Mouse (Mus musculus): ENCODE data around the gene Vegfd. TPM values are rescaled to one million over a fixed set of nuclear protein-coding genes. Genes with fewer than 3 reads are reported as not detected.

Vegfd gene
- 1 to 10 TPM; 2.7 to 4.5 (median 3.5) TPM for total RNA-seq (2022)

DNA sequence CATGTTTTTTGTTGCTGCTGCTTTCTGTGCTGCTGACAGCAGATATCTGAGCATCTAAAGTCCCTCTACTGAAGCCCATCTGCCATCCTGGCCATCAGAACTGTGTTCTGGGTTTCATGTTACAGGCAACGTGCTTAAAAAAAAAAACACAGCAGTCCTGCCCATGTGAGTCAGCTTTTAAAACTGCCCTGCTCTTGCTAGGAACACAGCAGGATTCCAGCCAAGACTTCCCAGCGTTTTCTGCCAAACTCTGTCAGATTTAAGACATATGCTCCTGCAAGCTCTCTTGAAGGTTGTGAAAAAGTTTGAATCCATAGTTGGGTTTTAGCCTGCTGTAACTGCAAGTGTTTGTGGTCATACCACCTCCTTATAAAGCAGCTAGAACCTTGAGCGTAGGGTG, at the start of gene Vegfd:
Gene Vegfd (plus strand): TSS at position 298 of the 400 bp plus-strand sequence.
- DNase-seq (ENCODE audit: low spot score): peak; percentile 50

DNA sequence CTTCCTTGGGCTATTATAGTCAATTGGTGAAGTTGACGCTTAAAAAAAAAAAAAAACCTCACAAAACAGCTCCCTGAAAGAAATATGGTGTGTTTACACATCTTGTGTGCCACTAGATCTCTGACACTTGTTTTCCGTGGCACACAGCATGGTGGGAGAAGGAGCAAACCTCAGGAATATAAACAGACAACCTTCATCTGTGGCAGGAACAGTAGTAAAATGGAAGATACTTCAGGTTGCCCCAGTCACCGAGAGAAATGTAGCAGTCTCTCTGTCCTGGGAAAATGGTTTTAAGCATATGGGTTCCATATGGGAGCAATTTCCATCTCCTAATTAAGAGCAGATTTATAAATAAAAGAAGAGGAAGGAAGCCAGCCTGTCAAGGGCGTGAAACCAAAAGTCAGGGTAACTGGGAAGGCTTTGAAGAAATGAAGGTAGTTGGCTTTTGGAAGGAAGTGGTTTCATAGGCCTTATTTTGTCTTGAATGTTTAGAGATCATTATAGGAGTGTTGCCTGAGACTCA, 49.7 kb upstream of the Vegfd start:
- DNase-seq (ENCODE audit: low spot score): no peak

DNA sequence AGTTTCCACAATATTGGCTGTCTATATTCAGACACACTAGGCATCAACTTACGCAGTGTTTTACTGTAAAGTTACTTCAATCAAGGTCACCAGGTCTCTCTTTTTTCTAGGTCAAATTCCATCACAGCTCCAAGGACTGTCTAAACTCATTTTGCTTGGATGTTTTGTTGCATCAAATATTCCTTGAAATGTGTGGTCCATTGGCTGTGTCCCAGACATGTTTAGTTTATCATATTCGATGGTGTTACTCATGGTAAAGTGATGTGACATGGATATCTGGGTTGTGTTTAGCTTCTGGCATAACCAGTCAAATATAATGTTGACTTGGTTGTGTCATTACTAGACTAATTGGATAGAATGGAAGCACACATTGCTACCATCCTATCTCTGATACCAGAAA, 42.8 kb upstream of the Vegfd start:
- DNase-seq (ENCODE audit: low spot score): no peak

DNA sequence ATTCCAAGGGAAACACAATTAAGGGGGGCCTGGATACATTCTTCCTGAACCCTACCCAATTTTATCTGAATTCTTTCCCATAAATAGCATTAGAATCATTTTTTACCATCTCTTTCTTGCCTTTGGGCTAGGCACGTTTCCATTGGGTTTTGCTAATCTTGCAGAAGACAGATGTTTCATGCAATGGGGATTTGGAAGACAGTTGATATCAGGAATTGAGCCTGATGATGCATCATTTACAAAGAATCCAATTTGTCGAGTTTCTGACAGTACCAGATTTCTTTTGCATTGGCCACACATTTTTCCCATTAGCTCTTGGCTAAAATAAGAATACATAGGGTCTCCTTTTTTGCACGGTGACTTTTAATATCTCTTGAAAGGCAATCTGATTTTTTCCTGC, 42.4 kb upstream of the Vegfd start:
- no peak for DNase-seq (ENCODE audit: low spot score)

DNA sequence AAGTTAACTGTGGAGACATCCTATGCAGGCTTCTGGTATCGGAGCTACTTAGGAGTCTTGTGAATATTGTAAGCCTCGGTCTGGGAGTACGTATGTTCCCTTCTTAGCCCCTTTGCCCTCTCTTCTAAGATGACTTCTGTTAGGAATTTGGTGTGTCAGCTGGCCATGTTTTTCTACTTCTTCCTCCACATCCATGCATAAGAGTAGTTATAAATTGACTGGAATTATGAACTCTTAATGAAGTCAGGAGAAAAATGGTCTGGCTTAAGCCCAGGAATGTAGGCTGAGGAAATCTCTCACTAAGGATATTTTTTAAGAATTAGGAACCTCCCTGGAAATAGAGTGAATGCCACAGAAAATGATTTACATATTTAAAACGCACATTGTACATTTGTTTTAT, 34.6 kb upstream of the Vegfd start:
- no peak for DNase-seq (ENCODE audit: low spot score)

DNA sequence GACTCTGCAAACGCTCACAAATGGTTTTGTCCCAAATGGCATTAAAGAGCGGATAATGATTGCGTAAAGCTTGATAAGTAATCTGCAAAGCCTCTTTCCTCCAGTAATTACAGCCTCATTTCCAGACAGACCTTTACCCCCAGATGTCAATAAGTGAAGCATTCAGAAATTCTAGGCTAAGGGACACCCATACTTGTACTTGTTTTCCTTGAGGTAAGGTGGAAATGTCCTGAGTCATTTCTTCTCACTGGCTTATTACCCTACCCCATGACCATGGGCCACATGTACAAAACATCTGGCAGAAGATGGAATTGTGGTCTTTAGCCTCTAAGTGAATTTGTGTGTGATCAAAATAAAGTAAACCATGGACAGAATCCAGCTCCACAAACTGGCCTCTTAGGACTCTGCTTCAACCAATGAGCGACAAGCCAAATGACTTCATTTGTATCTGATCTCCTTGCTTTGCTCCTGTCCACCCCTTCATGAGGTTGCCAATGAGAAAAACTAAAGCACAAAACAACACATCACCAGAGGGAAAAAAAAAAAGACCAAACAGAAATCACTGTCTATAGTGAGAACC, 27.7 kb upstream of the Vegfd start:
- DNase-seq (ENCODE audit: low spot score): no peak

DNA sequence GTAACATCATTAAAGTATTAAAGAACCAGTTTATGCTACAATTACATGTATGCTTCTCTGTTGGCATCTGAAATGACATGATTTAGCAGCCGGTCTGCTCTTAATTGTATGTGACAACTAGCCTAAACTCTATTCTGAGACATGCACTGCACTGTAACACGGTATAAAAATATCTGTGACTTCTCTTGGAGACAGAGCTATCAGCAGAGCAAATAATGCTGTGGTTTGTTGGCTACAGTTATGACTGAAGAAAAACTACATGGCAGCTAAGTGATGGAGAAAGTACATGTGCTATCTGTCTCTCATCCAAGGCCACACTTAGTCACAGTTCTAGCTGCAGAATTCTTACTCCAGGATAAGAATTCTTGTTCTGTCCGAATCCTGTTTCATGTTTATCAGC, 24.2 kb upstream of the Vegfd start:
- DNase-seq (ENCODE audit: low spot score): no peak

DNA sequence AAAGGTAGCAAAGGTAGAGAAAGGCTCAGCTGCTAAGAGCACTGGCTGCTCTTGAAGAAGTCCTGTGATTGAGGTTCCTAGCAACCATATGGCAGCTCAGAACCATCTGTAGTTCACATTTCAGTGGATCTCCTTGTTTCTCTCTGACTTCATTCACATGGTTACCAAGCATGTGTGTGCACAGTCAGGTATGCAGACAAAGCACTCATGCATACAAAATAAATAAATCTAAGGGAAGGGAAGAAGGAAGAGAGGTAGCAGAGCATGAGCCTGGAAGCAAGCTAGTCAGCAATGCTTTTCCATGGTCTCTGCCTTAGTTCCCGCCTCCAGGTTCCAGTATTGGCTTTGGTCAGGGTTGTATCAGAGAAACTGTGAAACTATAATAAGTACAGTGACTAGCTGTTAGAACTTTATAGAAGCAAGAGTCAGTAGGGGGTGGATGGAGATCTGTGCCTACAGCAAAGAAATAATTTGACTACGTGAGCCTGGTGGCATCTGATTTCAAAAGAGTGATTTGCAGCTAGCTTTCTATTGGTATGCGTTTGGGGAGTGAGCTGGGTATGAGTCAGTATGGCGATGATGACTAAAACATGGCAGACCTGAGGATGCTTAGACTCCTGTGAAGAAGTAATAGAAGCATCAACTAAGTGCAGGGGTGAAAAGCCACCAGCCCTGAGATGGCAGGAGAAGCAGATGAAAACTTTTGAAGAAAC, 7.9 kb upstream of the Vegfd start:
- DNase-seq (ENCODE audit: low spot score): no peak

DNA sequence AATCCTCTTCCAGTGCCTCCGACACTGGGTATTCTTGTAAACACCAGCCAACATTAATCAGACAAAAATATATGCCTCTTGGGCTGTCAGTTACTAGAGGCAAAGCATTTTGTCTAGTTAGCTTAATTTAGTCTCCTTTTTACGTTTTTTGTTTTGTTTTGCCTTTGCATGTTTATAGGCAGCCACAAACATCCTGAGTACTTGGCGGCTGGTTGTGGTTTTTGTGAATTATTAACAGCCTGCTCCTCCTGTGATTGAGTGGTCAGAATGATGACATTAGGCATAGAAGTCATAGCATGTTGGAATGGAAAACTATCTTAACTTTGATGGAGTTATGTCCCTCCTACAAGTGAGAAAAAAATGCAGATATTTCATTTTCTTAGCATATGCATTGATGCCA, 2.6 kb upstream of the Vegfd start:
- DNase-seq (ENCODE audit: low spot score): no peak

DNA sequence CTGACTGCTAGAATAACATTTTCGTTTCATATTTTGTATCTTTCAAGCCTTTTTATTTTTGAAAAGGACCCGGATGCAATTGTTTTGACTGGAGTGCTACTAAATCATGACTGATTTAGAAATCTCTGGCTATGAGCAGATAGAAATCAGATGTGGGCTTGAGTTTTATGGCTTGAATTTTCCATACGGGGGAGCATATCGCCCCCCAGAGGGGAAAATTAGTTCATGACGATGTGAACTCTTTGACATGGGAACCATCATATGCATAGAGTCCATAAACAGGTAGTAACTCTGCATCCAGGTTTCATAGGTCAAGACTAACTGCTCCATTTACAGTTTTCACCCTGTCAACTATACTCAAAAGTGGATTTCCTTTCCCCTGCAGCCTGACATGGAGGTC, 1.4 kb downstream of the Vegfd start:
- DNase-seq (ENCODE audit: low spot score): no peak

DNA sequence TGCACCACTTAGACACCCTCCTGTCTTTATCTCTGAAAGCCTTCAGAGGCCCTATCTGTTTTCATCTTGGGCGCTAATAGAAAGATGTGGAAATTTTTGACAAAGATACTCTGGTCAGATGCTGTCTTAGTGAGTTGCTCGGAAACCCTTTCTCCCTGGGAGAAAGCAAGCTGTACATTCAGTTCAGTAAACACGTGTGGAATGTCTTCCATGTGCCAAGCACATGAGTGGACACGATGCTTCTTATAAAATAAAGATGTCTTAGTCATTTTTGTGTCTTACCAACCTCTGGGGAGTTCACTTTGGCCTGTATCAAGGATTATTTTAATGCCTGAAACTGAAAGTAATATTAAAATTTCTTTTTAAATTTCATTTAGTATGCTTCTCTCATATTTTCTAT, 6.5 kb downstream of the Vegfd start:
- DNase-seq (ENCODE audit: low spot score): no peak

DNA sequence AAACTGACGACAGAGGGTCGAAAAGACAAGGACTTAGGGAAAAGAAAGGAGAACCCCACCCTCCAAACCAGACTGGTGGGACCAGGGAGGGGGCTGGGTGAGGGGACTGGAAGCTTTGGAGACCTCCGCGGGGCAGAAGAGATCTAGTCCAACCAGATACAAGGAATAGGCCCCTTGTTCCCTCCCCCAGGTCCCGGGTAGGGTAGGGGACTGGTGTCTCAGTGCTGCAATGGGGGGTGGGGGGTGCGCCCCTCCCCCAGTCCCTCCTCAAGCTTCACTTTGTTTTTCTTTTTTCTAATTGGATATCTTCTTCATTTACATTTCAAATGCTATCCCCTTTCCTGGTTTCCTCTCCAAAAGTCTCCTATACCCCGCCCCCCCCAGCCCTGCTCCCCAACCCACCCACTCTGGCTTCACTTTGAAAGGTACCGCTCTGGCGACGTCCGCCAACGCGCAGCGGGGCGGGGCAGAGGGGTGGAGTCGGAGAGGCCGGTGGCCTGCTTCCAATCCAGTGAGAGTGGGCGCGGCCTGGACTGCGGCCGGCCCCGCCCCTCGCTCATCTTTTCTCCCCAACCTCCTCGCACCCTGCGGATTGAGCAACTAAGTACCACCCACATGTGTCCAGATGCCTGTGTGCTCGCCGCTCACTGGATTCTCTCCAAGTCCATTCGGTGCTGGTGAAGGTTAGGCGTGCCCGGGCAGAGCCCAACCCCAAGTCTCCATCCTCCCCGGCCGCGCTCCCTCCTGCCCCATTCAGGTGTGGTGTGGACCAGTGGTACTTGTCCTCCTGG, 8.6 kb downstream of the Vegfd start:
- DNase-seq (ENCODE audit: low spot score): peak; percentile 57

DNA sequence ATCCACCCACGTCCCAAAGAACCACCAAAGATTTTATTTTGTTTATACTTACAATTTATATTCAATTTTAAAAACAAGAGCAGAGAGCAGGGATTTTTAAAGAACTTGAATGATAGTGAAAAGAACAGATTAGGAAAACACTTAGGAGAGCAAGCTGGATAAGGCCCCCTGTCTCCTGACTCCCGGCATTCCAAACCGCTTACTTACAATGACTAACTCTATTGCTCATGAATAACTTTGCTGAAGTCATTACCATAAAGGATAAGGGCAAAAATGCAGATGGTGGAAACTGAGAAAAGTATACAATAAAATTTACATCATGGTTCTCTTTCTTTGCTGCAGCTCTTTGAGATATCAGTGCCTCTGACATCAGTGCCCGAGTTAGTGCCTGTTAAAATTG, 20.9 kb downstream of the Vegfd start:
- no peak for DNase-seq (ENCODE audit: low spot score)

DNA sequence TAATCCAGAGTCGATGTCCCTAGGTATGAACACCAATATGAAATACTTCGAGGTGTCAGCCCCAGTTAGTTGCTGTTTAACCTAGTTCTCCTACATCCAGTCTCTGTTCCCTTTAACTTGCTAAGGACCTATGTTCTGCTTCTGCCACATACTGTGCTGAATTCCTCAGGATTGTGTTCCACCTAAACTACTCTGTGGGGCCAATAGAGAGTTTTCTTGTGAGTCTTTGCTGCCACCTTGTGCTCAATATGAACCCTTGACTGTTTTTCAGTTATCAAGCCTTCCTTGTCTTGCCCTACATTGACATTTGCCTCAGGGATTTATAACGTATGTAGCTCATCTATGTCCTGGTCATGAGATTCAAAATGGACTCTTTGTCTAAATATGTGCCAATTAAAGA, 25.3 kb downstream of the Vegfd start:
- no peak for DNase-seq (ENCODE audit: low spot score)

DNA sequence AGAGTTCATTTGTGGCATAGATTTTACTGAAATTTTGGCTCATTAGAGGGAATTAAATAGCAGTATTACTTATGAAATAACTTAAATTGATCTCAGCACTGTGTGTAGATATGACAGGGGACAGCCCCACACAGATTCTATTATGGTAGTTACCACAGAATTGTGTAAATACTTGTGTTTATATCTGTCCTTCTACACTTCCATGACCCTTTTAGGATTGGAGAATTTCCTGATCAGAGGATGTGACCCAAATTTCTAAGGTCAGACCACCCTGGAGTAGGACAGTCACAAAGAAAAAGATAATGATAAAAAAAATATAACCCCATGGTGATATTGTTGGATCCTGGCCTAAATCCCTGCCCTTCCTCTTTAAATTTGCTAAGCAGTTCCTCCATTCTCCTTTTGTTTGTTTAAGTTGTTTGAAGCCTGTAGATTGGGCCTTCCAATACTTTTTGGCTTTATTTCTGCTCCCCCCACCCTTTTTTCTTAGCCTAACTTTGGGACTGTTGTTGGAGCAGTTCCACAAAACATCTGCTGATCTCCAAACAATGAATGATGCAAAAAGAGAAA, 32.0 kb downstream of the Vegfd start:
- DNase-seq (ENCODE audit: low spot score): no peak

DNA sequence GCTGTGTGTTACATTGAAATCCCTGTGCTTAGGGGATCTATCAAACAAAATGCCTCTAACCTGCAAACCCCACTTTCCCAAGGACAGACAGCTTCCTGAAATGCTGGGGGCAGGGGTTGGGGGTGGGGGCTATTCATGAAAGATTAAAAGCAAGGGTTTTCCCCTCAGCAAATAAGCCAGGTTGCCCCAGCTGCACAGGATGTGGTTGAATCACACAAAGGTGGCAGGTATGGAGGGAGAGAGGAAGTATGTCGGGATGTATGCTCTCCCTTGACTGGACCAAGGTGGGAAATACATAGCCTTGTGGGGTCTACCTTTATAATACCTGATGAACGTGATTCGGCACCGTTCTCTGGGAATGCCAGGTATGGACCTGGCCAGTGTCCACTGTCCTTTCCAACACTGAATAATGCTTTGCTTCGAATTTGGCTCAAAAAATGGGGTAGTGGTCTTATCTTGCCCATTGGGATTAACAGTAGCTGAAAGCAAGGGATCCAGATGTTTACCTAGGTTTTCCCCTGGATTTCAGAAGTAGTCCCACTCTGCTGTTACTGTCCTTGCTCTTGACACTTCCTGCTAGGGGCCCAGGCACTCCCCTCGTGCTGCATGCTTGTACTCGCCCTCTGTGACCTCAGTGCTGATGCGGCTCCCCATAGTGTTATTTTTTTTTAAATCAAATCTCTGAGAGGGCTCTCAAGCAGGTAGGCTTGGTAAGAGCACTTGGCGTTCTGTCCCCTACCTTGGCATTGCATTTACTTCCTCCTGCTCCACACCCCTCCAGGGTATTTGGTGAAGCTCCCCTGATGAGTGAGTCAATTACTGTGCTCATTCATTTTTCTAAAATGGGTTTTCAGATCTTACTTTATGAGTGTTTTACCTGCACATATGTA, 33.2 kb downstream of the Vegfd start:
- no peak for DNase-seq (ENCODE audit: low spot score)

DNA sequence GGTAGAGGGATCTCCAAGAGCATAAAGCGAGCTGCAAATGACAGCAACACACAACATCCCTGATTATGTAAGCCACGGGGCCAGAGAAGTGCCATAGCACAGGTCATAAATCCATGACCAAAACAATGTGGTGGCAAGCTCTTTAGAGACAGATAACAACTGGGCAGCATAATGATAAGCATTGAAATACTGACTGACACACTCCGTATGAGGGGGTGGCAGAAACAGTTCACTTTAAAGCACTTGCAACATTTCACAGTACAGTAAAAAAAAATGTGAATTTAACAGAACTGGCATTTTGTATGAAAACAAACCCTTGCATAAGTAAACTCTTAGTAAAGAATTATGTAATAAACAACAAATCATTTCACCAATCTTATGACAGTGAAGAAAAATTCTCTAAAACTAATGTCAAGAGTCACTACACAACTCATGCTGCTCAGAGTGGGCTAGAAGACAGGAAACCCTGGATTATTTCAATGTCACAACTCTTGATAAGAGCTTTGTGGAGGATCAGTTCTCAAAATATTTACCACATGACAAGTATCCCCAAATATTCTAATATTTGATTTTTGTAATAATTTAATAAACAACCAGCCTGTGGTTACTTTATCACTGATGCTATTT, 35.2 kb downstream of the Vegfd start:
- no peak for DNase-seq (ENCODE audit: low spot score)

DNA sequence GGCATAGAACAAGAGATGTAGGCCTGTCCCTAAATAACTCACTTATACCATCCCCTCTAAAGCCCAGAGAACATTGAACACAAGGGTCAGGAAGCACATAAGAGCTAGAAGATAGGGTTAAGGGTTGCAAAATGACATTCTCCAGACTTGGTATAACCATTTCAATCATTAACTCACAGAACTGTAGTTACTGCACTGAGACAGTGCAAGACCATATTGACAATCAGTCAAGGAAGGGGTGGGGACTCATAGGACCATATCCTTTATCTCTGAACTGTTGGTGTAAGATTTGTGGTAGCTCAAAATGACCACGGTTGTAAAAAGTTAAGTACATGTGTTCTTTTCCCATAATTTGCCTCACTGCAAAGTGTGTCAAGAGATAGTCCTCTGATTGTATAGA, 37.4 kb downstream of the Vegfd start:
- no peak for DNase-seq (ENCODE audit: low spot score)

DNA sequence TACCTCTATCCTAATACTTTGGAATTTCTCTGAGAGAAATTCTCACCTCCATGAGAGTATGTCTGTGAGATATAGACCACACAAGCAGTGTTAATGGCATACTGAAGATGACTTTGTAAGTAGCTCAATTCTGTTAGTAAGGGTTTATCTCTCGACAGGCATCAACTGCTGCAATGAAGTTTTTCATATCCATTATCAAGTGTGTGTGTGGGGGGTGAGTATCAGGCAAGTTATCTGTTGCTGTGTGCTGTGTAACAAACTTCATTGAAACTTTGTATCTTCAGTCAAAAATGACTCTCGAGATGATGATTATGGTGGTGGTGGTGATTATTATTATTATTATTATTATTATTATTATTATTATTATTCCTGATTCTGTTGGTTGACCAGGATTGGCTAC, 43.6 kb downstream of the Vegfd start:
- no peak for DNase-seq (ENCODE audit: low spot score)

DNA sequence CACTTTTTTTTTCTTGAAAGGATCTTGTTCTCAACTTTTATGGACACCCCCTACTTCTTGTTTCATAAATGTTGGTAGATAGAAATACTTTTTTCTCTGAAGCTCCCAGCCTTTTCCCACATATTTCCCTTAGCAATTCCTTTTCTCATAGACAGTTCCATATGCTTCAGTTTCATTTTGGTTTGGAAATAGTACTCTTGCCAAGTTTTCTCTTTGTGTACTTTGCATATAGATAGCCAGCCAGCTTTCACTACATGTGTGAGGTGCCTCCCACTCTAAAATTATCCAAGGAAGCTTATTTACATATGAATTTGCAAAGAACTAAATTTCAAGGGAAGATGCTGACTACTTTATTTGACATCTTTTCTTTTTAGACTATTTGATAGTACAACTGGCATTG, 44.8 kb downstream of the Vegfd start:
- no peak for DNase-seq (ENCODE audit: low spot score)

DNA sequence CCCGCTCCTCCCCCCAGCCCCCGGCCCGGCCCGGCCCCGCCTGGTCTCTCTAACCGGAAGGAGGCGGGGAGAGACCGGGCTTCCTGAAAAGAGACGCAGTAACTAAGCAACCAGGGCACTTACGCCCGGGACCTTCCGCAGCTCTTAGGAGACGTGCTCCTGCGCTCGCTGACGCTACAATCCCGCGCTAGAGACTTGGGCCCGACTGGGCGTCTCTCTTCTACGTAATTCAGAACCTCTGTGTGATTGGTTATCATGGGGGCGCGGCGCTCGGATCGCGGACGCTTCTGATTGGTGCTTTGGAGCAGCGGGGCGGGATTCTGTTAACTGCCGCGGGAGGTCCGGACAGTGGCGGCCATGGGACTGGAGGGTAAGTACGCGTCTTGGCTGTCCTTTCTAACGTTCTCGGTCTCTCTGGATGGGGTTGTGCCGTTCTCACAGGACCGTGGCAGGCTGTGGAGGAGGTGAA, 46.3 kb downstream of the Vegfd start, which contains the start of gene Piga:
Gene Piga (plus strand): TSS at position 317 of the 469 bp plus-strand sequence.
- peak; percentile 92 for DNase-seq (ENCODE audit: low spot score)

Data from heart, adult 8-10 months (tissue).